ENCODE assay signal across 8 mouse cellular contexts in genomic region chr11:115187224-115187639, GRCm38 (mm10). TPM values are rescaled to one million over a fixed set of nuclear protein-coding genes. Genes with fewer than 3 reads are reported as not detected.
A peak's percentile ranks its signal among the peaks of the same experiment; 100 is the strongest.
DNase-seq lines count a peak whose midpoint lies in the region; ATAC-seq and TF ChIP-seq lines count a peak whose summit lies in the region.

Gene Tmem104, plus strand, starts transcription at chr11:115187487.

- peak within 1 kb of the TSS; percentile 85 for H3K4me2 ChIP-seq in forebrain, embryonic 15.5 days (replicated peaks)
- peak within 1 kb of the TSS; percentile 91 for H3K4me2 ChIP-seq in lung, embryonic 14.5 days

- peaks cover 0 to 7% of the 10 kb centered on the region in 2 experiments; a peak in 1 of 4 replicates for H3K4me1 ChIP-seq in ES-E14 (ENCODE audit: control insufficient read depth in 2 of 2, insufficient read depth in 2 of 2, low read length in 2 of 2, poor library complexity in 1 of 2)
- peaks cover 18% of the 10 kb centered on the region for H3K4me1 ChIP-seq in forebrain, embryonic 15.5 days
- H3K4me1 ChIP-seq in lung, embryonic 14.5 days (ENCODE audit: insufficient read depth), result 0 out of 2 replicates have a peak, but pooled peaks cover 4% of the 10 kb centered on the region
- peaks cover 16% of the 10 kb centered on the region for H3K4me1 ChIP-seq in olfactory bulb, adult 2 months (ENCODE audit: control insufficient read depth, insufficient read depth, low read length)
- peaks cover 41% of the 10 kb centered on the region for H3K4me1 ChIP-seq in thymus, adult 2 months (replicated peaks; ENCODE audit: control insufficient read depth, insufficient read depth, low read length)

- TF ChIP-seq POLR2A in olfactory bulb, adult 2 months (IDR thresholded peaks at IDR 0.05; ENCODE audit: insufficient read depth, low read depth, low read length), result peak; percentile 94
- TF ChIP-seq POLR2A in thymus, adult 2 months (IDR thresholded peaks at IDR 0.05; ENCODE audit: control insufficient read depth, extremely low read depth, insufficient read depth, low read length, poor library complexity), result peak; percentile 91

- intact Hi-C loops in heart, postnatal 25 days (cut with DNase I), result no loop called here

- H3K27ac ChIP-seq in ES-E14 (ENCODE audit: insufficient read depth, low read depth, low read length, poor library complexity, severe bottlenecking), result no peak within 1 kb of the TSS
- H3K27ac ChIP-seq in forebrain, embryonic 15.5 days (replicated peaks), result peak within 1 kb of the TSS; percentile 73
- H3K27ac ChIP-seq in layer of hippocampus, adult 2 months, result peak within 1 kb of the TSS; percentile 93
- peak within 1 kb of the TSS; percentile 70 for H3K27ac ChIP-seq in lung, embryonic 14.5 days (ENCODE audit: low read depth)
- H3K27ac ChIP-seq in olfactory bulb, adult 2 months (ENCODE audit: insufficient read depth, low read depth, low read length), result peak within 1 kb of the TSS; percentile 74; the same call in 1 of the 2 replicates
- H3K27ac ChIP-seq in thymus, adult 2 months (ENCODE audit: control insufficient read depth, insufficient read depth, low read length), result peak within 1 kb of the TSS; percentile 47

- ATAC-seq in forebrain, embryonic 15.5 days (replicated peaks), result peak; percentile 96
- peak; percentile 92 for ATAC-seq in lung, embryonic 14.5 days (ENCODE audit: insufficient read depth)

- DNase-seq in ES-E14 (ENCODE audit: low read depth, low spot score), result peak; percentile 97
- peak; percentile 99 for DNase-seq in cerebellum, adult 11-12 months
- DNase-seq in heart, postnatal 25 days (ENCODE audit: low spot score), result peak; percentile 99
- peak; percentile 99 to 100 for DNase-seq in layer of hippocampus, adult 2 months (ENCODE audit: low spot score in 2 of 2)
- peak; percentile 100 for DNase-seq in lung, embryonic 14.5 days
- DNase-seq in thymus, adult 2 months, result peak; percentile 100

- peak within 1 kb of the TSS; percentile 69 for H3K9ac ChIP-seq in ES-E14 (ENCODE audit: insufficient read depth, low read depth, low read length, poor library complexity, severe bottlenecking)
- peak within 1 kb of the TSS; percentile 77 for H3K9ac ChIP-seq in forebrain, embryonic 15.5 days (replicated peaks)
- peak within 1 kb of the TSS; percentile 67 for H3K9ac ChIP-seq in lung, embryonic 14.5 days

- WGBS in forebrain, embryonic 15.5 days, result under 1% methylated on average over 39 of the region's 39 CpGs
- WGBS in lung, embryonic 14.5 days, result under 1% methylated on average over 39 of the region's 39 CpGs
- WGBS in olfactory bulb, adult 2 months, result under 1% methylated on average over 39 of the region's 39 CpGs
- under 1% methylated on average over 39 of the region's 39 CpGs for WGBS in thymus, adult 2 months

- peak within 1 kb of the TSS; percentile 71 to 75 for H3K4me3 ChIP-seq in ES-E14 (ENCODE audit: insufficient read depth in 1 of 2, low read depth in 1 of 2, low read length in 2 of 2, poor library complexity in 1 of 2, severe bottlenecking in 1 of 2)
- H3K4me3 ChIP-seq in forebrain, embryonic 15.5 days, result peak within 1 kb of the TSS; percentile 68
- H3K4me3 ChIP-seq in layer of hippocampus, adult 2 months, result peak within 1 kb of the TSS; percentile 93
- peak within 1 kb of the TSS; percentile 60 for H3K4me3 ChIP-seq in lung, embryonic 14.5 days (ENCODE audit: low read depth, low read length)
- H3K4me3 ChIP-seq in olfactory bulb, adult 2 months (ENCODE audit: insufficient read depth, low read depth, low read length), result peak within 1 kb of the TSS; percentile 80
- peak within 1 kb of the TSS; percentile 61 for H3K4me3 ChIP-seq in thymus, adult 2 months (ENCODE audit: control insufficient read depth, insufficient read depth, low read length)

- TF ChIP-seq CTCF in layer of hippocampus, adult 2 months (conservative IDR thresholded peaks at IDR 0.05), result peak; percentile 44
- TF ChIP-seq CTCF in lung, embryonic 14.5 days (IDR thresholded peaks at IDR 0.05; ENCODE audit: low read depth), result peak; percentile 33; the same call in 1 of the 2 replicates
- no peak for TF ChIP-seq CTCF in olfactory bulb, adult 2 months (IDR thresholded peaks at IDR 0.05; ENCODE audit: insufficient read depth, low read depth, low read length)
- TF ChIP-seq CTCF in thymus, adult 2 months (IDR thresholded peaks at IDR 0.05; ENCODE audit: borderline replicate concordance, control insufficient read depth, extremely low read depth, insufficient read depth, low read length, poor library complexity), result peak; percentile 78

- H3K36me3 ChIP-seq in ES-E14 (ENCODE audit: control insufficient read depth, insufficient read depth, low read length, poor library complexity, severe bottlenecking), result peaks cover 12% of the 10 kb centered on the region; the same call in 1 of the 2 replicates
- H3K36me3 ChIP-seq in forebrain, embryonic 15.5 days, result no peaks in the 10 kb centered on the region
- no peaks in the 10 kb centered on the region for H3K36me3 ChIP-seq in lung, embryonic 14.5 days (ENCODE audit: insufficient read depth)
- H3K36me3 ChIP-seq in thymus, adult 2 months (ENCODE audit: control insufficient read depth, insufficient read depth, low read length), result no peaks in the 10 kb centered on the region

- H3K27me3 ChIP-seq in forebrain, embryonic 15.5 days, result no peaks in the 10 kb centered on the region
- no peaks in the 10 kb centered on the region for H3K27me3 ChIP-seq in lung, embryonic 14.5 days (ENCODE audit: insufficient read depth, low read length)
- H3K27me3 ChIP-seq in thymus, adult 2 months (ENCODE audit: control insufficient read depth, insufficient read depth, low read length), result no peaks in the 10 kb centered on the region

- in situ Hi-C loops in ES-E14 (cut with MboI; ENCODE audit: low sequenced_read_pairs in 2 of 2, unreplicated experiment in 2 of 2), result no loop called here

- H3K9me3 ChIP-seq in ES-E14 (ENCODE audit: control insufficient read depth, insufficient read depth, low read depth, low read length), result no peaks in the 10 kb centered on the region
- no peaks in the 10 kb centered on the region for H3K9me3 ChIP-seq in forebrain, embryonic 15.5 days
- no peaks in the 10 kb centered on the region for H3K9me3 ChIP-seq in lung, embryonic 14.5 days (ENCODE audit: low read depth, low read length)

TF ChIP-seq in ES-E14, 5 proteins besides CTCF, POLR2A, EP300 and RAD21:
- TF ChIP-seq HCFC1 (IDR thresholded peaks at IDR 0.05; ENCODE audit: borderline replicate concordance, insufficient read depth, low read length) (peak; percentile 73), ZC3H11A (IDR thresholded peaks at IDR 0.05; ENCODE audit: borderline replicate concordance, low read depth, low read length) (no peak)

RNA-seq across cellular contexts. Expression of gene Tmem104, which starts in this region (rescaled TPM):
- 14.7 and 17.2 TPM in 2 replicates for total RNA-seq in ES-E14 (2012; rRNA removed)
- polyA plus RNA-seq in forebrain, embryonic 15.5 days (2015; fragmentation: Nextera tagmentation; extraction: Ambion mirVana), result 10.8 and 12.4 TPM in 2 replicates
- 10 to 100 TPM; 10.0 to 10.5 TPM for total RNA-seq in heart, postnatal 25 days (2021)
- total RNA-seq in layer of hippocampus, adult 2 months (2021), result 10 to 100 TPM; 18.1 to 20.1 TPM
- polyA plus RNA-seq in lung, embryonic 14.5 days (2014; fragmentation: Nextera tagmentation; extraction: Ambion mirVana), result 11.4 and 14.3 TPM in 2 replicates
- polyA plus RNA-seq in olfactory bulb, adult 2 months (2012; ENCODE audit: insufficient read depth, insufficient read length, low replicate concordance, missing spikeins), result not detected in 2 replicates
- polyA plus RNA-seq in thymus, adult 2 months (2012; rRNA removed), result 24.1 and 26.8 TPM in 2 replicates

Comparison
In these comparisons a context has a peak if more than half of its experiments do, and no peak if none do; other contexts are left out.
1. RNA of gene Tmem104 (polyA plus RNA-seq): 24.1 to 26.8 TPM in thymus, adult 2 months, 11.4 to 14.3 TPM in lung, embryonic 14.5 days and 10.8 to 12.4 TPM in forebrain, embryonic 15.5 days; not detected in olfactory bulb, adult 2 months; every median in the first group is over 10 times any median in the second.
2. Peak in every context shown above with its lines, with median percentiles within 50 percentile points of each other: DNase-seq, H3K4me3 ChIP-seq and H3K9ac ChIP-seq.